Mouse (Mus musculus): Measurements from ENCODE around the gene Desi1. TPM values are rescaled to one million over a fixed set of nuclear protein-coding genes. Genes with fewer than 3 reads are reported as not detected.

The Desi1 gene
- polyA plus RNA-seq, 1 experiment, result 21.7 TPM

DNA sequence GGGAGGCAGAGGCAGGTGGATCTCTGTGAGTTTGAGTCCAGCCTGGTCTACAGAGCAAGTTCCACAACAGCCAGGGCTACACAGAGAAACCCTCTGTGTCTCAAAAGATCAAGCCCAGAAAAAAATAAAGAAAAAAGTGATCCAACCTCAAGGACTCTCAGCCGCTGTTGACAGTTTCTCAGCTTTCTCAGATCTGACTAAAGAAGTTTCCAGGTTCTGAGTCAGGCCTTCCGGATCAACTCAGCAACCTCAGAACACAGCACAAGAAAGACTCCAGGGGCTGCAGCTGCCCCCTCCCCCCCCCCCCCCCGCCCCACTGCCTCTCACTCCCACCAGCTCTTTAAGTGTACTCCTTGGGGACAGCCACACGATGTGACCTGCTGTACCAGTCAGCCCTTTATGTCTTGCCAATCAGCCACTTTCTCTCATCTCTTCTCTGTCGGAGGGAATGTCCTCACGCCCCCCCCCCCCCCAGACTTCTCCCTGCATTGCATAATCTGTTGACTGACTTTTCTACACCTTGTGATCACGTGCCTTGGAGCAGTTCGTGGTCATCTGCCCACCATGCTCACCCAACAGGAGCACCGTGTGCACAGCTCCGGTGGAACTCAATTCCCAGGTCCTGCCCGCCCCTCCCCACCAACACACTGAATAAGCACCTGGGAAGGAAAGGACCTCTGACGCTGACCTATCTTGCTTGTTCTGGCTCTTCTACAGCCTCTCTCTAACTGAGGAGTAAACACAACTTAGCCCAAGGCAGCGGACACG, 67.4 kb downstream of the Desi1 start:
- DNase-seq (ENCODE audit: low spot score), result no peak

DNA sequence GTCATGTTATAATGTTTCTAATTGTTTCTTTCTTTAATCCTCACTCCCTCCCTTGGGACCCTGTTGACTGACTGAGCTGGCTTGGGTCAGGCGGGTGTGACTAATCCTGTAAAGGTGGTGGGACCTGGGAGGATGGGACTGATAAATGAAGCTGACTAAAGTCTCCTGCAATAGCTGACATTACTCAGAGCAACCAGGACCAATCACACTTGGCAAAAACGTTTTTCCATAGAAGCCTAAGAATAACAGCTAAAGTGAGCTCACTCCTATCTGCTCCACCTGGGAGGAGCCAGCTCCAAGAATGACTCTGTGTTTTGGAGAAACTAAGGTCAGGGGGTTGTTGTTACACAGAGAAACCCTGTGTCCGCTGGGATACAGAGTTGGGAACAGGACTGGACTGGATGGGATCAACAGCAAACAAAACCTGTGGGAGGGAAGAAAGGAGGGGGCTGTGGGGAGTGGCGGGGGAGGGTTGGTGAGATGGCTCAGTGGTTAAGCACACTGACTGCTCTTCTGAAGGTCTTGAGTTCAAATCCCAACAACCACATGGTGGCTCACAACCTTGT, 68.6 kb downstream of the Desi1 start:
- DNase-seq (ENCODE audit: low spot score), result no peak

DNA sequence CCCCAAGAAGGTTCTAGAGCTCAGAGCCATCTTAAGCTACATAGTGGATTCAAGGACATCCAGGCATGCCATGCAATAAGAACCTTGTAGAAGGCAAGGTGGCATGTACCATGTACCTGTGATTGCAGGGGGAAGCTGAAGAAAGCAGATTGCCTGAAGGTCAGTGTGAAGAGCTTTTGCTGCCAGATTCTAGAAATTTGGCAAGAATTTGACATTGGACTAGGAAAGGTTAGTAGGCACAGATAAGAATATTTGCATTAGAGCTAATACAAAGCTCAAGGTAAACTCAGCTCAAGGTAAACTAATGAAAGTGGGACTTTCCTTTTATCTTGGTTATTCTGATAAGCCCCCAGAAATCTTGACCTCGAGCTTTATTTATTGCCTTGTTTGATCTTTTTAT, 69.4 kb downstream of the Desi1 start:
- DNase-seq (ENCODE audit: low spot score), result no peak

DNA sequence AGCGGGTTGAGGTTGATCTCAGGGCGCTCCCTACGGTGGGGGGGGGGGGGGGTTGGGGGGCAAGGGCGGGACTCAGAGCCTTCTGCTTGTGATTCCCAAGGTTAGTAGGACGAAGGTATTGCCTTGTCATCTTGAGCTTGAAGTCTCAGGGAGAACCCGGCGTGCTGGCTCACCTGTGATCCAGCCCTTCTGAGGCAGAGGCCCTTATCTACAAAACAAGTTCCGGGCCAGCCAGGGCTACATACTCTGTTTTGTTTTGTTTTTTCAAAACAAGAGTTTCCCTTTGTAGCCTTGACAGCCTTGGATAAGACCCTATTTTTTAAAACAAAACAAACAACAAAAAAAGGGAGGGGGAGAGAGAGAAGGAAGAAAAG, 72.6 kb downstream of the Desi1 start:
- no peak for DNase-seq (ENCODE audit: low spot score)

DNA sequence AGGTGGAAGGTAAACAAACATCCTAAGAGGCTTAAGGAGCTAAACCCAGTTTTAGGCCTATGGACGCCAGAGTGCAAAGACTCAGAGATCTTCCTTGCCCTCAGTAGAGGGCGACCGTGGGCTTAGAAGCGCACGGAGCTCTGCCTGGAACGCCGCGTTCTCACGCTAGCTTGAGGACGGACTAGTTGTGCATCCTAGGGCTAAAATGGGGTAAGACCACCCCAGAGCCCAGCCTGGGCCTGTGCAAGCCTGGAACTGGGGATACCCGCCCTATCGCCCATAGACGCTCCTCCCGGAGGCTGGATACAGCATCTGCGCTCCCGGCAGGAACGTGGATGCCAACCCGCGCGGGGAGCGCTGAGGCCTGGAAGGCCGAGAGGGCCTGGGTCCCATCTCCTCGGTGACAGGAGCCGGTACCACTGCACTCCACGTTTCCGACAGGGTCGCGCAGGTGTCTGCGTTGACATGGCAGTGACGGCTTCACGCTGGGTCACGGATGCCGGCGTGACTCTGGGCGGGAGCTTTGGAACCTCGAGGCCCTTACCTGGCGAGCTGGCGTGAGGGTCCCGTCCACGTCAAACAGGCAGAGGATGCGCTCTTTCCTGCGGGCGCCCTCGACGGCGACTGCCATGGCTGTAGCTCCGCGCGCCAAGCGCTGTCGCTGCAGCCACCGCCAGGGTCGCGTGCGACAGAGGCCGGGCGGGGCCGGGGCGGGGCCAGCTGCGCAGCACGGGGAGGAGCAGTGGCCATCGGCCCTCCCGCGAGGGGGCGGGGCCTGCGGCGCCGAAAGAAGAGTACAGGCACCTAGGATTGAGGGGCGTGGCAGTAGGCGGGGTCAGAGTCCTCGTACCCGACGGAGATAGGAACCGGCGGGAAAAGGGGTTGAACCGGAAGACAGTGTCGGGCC, 73.2 kb downstream of the Desi1 start, which contains the start of gene Pmm1:
Pmm1 (minus strand) TSS at position 760 of the 907 bp plus-strand sequence.
- peak; percentile 86 for DNase-seq (ENCODE audit: low spot score)

DNA sequence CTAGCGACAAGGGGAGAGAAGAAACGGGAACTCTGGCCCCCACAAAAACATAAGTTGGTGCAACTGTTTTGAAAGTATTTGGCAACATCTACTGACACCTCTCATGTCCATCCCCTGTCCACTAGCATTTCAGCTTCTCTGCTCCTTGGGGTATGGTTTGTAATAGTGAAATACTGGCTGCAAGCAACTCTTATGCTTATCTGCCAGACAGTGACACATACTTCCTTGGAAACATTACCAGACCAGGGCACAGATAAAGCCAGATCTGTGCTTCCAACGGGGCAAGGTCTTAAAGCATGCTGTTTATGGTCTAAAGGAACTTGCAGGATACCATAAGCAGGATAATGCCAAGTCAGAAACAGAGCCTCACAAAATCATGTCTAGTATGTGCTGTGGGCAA, 74.8 kb downstream of the Desi1 start:
- no peak for DNase-seq (ENCODE audit: low spot score)

DNA sequence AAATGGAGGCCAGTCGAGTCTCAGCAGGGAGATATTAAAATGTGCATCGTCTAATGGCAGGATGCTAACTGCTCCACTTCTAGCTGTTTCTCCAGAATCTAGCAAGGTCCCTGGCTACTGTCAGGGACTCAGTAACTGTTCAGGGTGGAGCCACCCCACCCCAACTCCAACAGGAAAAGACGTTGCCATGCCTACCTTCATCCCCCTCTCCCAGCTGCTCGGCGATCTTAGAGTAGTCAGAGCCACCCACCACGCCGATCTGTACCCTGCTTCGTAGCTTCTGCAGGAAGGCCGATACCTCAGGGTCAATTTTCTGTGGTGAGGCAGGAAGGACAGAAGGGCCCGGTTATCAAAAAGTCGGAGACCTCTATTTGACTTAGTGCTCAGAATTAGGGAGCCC, 76.1 kb downstream of the Desi1 start:
- no peak for DNase-seq (ENCODE audit: low spot score)

DNA sequence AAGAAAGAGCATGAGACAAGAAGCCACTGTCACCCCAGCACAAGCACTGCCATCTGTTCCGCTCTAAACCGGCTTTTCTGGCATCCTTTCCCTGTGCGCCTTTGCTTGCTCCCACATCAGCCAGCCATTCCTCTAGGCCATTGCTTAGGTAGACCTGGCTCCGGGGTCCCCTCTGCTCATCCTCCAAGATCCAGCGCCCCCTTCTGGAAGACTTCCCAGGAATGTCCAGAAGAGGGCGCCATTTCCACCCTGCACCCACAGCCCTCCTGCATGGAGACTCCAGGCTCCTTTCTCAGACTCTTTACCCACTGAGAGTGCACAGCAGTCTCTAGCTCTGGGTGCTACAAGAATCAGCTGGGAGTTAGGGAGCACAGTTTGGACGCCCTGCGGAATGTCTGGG, 77.2 kb downstream of the Desi1 start:
- DNase-seq (ENCODE audit: low spot score), result no peak

DNA sequence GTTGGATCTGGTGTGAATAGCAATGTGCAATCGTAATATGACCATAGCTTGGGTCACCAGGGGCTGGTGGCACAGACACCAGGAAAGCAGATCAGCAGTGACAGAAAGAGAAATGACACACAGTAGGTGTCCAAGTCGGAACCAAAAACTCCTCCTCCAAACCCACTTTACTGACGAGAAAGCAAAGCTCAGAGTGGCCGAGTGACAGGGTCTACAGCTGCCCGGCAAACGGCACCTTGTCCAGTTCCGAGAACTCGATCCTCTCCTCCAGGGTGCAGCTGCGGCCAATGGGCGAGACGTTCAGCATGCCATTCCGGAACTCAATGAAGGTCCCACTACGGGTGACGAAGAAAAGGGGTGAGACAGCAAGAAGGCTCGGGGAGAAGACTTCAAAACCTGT, 78.2 kb downstream of the Desi1 start:
- DNase-seq (ENCODE audit: low spot score), result no peak

DNA sequence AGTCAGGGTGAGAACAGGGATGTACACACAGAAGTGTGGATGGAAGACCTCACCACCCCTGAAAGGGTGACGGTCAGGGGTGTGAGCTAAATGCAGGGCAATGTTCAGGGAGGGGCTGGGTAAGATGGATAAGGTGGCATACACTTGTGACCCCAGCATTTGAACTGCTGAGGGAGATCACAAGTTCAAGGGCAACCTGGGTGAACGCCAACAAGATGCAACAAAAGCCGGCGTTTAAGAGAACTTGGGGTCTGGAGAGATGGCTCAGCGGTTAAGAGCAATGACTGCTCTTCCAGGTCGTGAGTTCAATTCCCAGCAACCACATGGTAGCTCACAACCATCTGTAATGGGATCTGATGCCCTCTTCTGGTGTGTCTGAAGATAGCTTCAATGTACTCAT, 78.9 kb downstream of the Desi1 start:
- DNase-seq (ENCODE audit: low spot score), result no peak

DNA sequence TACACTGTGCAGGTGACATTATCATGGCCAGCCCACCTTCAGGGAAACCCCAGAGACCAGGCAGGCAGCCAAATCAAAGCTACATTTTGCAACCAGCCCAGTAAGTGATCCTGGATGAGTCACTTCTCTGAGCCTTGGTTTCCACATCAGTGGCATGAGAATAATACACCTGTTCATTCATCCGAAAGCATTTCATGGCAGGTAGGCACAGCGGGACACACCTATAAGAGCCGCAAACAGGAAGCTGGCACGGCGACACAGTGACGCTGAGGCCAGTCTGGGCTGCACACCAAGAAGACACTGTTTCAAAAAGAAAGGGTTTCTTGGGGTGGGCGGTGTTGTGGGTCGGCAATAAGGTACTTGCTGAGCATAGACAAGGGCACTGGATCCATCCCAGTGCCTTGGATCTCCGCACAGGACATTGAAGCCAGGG, 79.5 kb downstream of the Desi1 start:
- no peak for DNase-seq (ENCODE audit: low spot score)

DNA sequence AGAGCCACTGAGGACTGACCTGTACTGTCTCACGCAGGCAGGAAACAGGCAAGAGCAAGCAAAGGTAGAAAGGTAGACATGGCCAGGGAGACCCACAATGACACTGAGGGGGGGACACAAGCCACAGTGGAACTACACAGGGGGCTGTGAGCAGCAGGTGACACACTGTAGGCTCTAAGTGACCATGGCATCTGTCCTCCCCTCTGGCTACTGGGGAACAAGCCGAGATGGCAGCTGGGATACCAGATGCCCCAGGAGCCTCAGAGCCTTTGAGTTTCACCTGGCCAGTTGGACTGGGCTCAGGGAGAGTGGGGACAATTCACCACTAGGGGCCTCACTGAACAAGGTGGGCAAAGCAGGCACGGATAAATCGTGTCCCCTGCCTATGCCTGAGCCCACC, 81.4 kb downstream of the Desi1 start:
- DNase-seq (ENCODE audit: low spot score), result no peak

DNA sequence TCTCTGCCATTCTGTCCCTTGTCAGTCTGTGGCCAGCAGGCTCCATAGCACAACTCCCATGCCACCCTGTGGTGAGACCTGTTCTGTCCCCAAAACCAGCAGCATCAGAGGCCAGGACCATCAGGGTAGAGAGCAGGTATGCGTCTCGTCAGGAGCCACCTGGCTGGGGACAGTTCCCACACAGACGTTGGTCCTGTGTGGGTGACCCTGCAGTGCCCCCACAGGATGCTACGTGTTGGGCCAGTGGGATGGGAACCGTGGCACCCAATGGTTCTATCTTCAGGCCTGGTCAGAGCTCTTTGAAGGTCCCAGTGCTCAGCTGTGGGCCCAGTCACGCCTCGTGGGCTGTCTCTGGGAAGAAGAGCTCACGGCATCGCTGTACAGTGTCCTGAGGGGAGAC, 82.5 kb downstream of the Desi1 start:
- no peak for DNase-seq (ENCODE audit: low spot score)

DNA sequence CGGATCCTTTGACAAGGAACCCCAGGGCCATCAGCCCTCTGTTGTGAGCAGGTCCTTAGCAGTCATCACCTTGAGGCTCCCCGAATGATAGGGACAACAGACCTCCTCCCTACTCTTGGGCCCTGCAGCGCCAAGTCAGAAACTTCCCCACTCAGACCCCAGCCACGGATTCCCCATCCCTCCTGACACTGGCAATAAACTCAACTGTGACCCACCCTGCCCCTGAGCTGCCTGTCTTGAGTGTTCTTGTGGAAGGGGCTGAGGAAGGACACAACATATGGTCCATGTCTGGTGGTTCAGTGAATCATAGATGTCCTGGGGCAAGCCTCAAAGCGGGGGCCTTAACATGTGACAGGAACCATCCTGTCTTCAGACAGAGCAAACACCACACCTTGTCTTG, 82.9 kb downstream of the Desi1 start:
- no peak for DNase-seq (ENCODE audit: low spot score)

DNA sequence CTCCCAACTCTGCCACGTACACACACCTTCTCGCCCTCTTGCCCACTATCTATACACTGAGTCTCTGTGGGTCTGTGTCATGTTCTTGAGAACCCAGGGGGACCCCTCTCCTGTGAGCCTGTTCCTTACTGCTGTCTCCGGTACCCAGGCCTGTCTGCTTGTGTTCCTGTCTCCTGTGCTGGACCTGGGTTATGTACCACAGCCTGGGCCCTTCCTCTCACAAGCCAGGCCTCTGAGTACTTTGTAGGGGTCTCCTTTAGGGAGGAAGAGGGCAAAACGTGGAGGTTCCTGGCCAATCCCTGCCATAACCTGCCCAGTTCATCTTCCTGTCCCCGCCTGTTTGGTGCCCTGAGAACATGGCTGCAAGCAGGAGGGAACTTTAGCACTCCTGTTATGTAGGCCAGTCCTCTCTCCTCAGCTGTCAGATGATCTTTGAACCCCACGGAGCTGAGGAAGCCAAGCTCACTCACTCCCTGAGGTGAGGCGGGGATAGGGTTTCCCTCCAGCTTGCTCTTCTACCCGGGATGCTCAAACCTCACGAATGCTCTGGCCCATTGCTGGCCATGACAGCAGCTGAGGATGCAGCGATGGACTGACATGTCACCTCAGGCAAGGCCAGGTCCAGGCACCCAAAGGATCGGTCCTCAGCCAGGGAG, 84.1 kb downstream of the Desi1 start:
- DNase-seq (ENCODE audit: low spot score), result no peak

DNA sequence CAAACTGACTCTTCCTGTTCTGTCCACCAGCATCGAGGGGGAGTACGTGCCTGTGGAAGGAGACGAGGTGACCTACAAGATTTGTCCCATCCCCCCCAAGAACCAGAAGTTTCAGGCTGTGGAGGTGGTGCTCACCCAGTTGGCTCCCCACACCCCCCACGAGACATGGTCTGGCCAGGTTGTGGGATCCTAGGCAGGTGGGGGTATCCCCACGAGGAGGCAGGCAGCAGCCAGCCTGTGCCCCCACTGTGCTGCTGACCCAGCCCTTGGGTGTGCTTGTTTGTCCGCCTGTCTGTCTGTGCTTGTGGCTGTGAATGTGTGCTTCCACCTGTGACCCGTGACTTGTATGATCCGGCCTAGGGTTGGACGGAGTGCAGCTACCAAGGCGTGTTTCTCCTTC, 84.6 kb downstream of the Desi1 start:
- no peak for DNase-seq (ENCODE audit: low spot score)

DNA sequence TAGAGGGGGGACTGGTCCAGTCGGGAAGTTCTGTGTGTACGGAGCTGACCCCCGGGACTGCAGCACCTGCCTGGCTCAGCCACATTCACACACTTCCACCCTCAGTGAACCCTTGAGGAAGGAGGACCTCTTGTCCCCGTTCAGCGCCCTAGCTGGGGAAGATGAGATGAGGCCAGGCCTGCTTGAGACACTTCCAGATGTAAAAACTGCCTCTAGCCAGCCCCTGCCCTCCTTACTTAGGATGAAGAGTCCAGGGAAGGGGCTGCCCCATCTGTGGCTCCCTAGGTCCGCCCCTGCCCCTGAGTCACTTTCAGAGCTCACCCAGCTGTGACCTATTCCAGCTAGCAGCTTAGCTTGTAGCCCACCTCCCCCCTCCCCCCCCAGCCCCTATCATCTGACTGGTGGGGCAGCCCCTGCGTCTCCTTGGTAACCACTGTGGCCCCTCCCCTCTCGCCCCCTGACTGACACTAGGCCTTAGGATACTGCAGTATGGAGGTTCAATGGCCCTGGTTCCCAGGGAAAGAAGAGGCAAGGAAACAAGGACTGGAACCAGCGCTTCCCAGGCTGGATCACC, 90.4 kb downstream of the Desi1 start:
- DNase-seq (ENCODE audit: low spot score), result no peak

Other genes with a start within 250 kb of the Desi1 start
- gene Tef, start 231.4 kb downstream of the Desi1 start, polyA plus RNA-seq (2012; rRNA removed), result 193 and 226 TPM in 2 replicates
- gene Tob2, start 175.1 kb downstream of the Desi1 start, polyA plus RNA-seq (2012; rRNA removed), result 18.0 and 24.4 TPM in 2 replicates
- gene Phf5a, start 162.0 kb downstream of the Desi1 start, polyA plus RNA-seq (2012; rRNA removed), result 44.3 and 49.6 TPM in 2 replicates
- 185 and 189 TPM in 2 replicates for gene Aco2, start 161.6 kb downstream of the Desi1 start, polyA plus RNA-seq (2012; rRNA removed)
- 17.2 and 17.4 TPM in 2 replicates for gene Polr3h, start 107.6 kb downstream of the Desi1 start, polyA plus RNA-seq (2012; rRNA removed)
- 20.2 and 29.6 TPM in 2 replicates for gene Csdc2, start 97.1 kb downstream of the Desi1 start, polyA plus RNA-seq (2012; rRNA removed)
- gene Pmm1, start 72.9 kb downstream of the Desi1 start, polyA plus RNA-seq (2012; rRNA removed), result 76.2 and 80.5 TPM in 2 replicates
- not detected in 2 replicates for gene 1700029P11Rik, start 53.3 kb downstream of the Desi1 start, polyA plus RNA-seq (2012; rRNA removed)
- gene Xrcc6, start 46.0 kb downstream of the Desi1 start, polyA plus RNA-seq (2012; rRNA removed), result 18.3 and 20.4 TPM in 2 replicates
- gene Snu13, start 13.7 kb upstream of the Desi1 start, polyA plus RNA-seq (2012; rRNA removed), result 77.9 and 79.0 TPM in 2 replicates
- gene 4930407I10Rik, start 25.3 kb upstream of the Desi1 start, polyA plus RNA-seq (2012; rRNA removed), result not detected in 2 replicates
- gene Mei1, start 36.1 kb upstream of the Desi1 start, polyA plus RNA-seq (2012; rRNA removed), result 0.78 and 0.99 TPM in 2 replicates
- gene Ccdc134, start 94.1 kb upstream of the Desi1 start, polyA plus RNA-seq (2012; rRNA removed), result 12.8 and 16.1 TPM in 2 replicates
- 55.3 and 68.9 TPM in 2 replicates for gene Srebf2, start 113.3 kb upstream of the Desi1 start, polyA plus RNA-seq (2012; rRNA removed)
- gene Shisa8, start 179.0 kb upstream of the Desi1 start, polyA plus RNA-seq (2012; rRNA removed), result 0.10 TPM in 1 of 2 replicates, not detected in the other
- 0.15 and 0.16 TPM in 2 replicates for gene Tnfrsf13c, start 190.5 kb upstream of the Desi1 start, polyA plus RNA-seq (2012; rRNA removed)
- gene Cenpm, start 210.9 kb upstream of the Desi1 start, polyA plus RNA-seq (2012; rRNA removed), result 4.6 and 6.1 TPM in 2 replicates
- 0.06 and 0.10 TPM in 2 replicates for gene 1500009C09Rik, start 218.5 kb upstream of the Desi1 start, polyA plus RNA-seq (2012; rRNA removed)
- 1.0 and 1.2 TPM in 2 replicates for gene Sept3, start 241.0 kb upstream of the Desi1 start, polyA plus RNA-seq (2012; rRNA removed)